ENCODE assay signal across 17 mouse cellular contexts in the genomic region with DNA sequence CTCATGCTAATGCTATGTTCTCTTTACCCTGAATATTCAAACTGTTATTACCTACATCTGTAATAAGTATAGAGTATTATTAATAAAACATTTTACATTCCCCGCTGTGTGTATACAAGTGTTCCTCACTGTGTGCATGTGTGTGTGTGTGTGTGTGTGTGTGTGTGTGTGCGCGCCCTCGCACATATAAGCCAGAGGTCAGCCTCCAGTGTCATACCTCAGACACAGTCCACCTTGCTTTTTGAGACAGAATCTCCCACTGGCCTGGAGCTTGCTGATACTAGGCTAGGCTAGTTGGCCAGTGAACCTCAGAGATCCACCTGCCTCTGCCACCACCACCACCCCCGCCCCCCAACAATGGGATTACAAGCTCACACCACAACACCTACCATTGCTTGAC. TPM values are rescaled to one million over a fixed set of nuclear protein-coding genes. Genes with fewer than 3 reads are reported as not detected.
DNase-seq lines count a peak whose midpoint lies in the region; ATAC-seq and TF ChIP-seq lines count a peak whose summit lies in the region.
"Had no signal": no experiment of that assay in that cellular context is flagged by ENCODE, and none has a peak within 500 bp of the region (broad histone marks: within the 10 kb centered on the region; RNA-seq: fewer than 3 reads in every experiment).

No protein-coding gene starts in this region.

- intact Hi-C loops in left cerebral cortex, adult 2 months (cut with DNase I), result no loop called here
- intact Hi-C loops in left cerebral cortex, postnatal 14 days (cut with DNase I), result no loop called here

- H3K4me2 ChIP-seq in forebrain, postnatal 0 days (ENCODE audit: low read depth), result no peak overlapping the region
- peak overlapping the region; percentile 35; the same call in 1 of the 2 replicates for H3K4me2 ChIP-seq in neural tube, embryonic 13.5 days
- H3K4me2 ChIP-seq: embryonic facial prominence, embryonic 13.5 days; lung, embryonic 15.5 days had no signal

- no peaks in the 10 kb centered on the region for H3K27me3 ChIP-seq in forebrain, postnatal 0 days (ENCODE audit: insufficient read depth, low read length)
- no peaks in the 10 kb centered on the region for H3K27me3 ChIP-seq in midbrain, embryonic 10.5 days (ENCODE audit: low read depth, poor library complexity, severe bottlenecking)
- H3K27me3 ChIP-seq in neural tube, embryonic 13.5 days, result no peaks in the 10 kb centered on the region
- H3K27me3 ChIP-seq: embryonic facial prominence, embryonic 13.5 days; lung, embryonic 15.5 days; Patski had no signal

- DNase-seq in left cerebral cortex, adult 2 months (ENCODE audit: extremely low spot score in 1 of 2, low spot score in 2 of 2), result no peak
- no peak for DNase-seq in left cerebral cortex, postnatal 14 days (ENCODE audit: low spot score in 2 of 2)
- no peak for DNase-seq in forebrain, postnatal 0 days
- peak; percentile 29 for DNase-seq in midbrain, embryonic 10.5 days (ENCODE audit: low spot score)
- no peak for DNase-seq in right cerebral cortex, adult 18-20 months
- no peak for DNase-seq in thymus, adult 18-20 months
- DNase-seq: cerebellum, postnatal 14 days; gastrocnemius, postnatal 14 days; heart, postnatal 14 days; kidney, adult 11 months; kidney, postnatal 10 days; spleen, adult 18-20 months had no signal

- 84% methylated on average over 5 of the region's 5 CpGs for WGBS in forebrain, postnatal 0 days
- 86% methylated on average over 5 of the region's 5 CpGs for WGBS in midbrain, embryonic 10.5 days
- 85% methylated on average over 5 of the region's 5 CpGs for WGBS in neural tube, embryonic 13.5 days

- H3K9me3 ChIP-seq in forebrain, postnatal 0 days (ENCODE audit: low read length), result no peaks in the 10 kb centered on the region
- no peaks in the 10 kb centered on the region for H3K9me3 ChIP-seq in midbrain, embryonic 10.5 days (replicated peaks)
- H3K9me3 ChIP-seq in neural tube, embryonic 13.5 days, result no peaks in the 10 kb centered on the region
- H3K9me3 ChIP-seq: embryonic facial prominence, embryonic 13.5 days; lung, embryonic 15.5 days had no signal

- H3K9ac ChIP-seq in forebrain, postnatal 0 days, result no peak overlapping the region
- H3K9ac ChIP-seq in neural tube, embryonic 13.5 days, result no peak overlapping the region
- H3K9ac ChIP-seq: embryonic facial prominence, embryonic 13.5 days; lung, embryonic 15.5 days had no signal

- H3K36me3 ChIP-seq in forebrain, postnatal 0 days (ENCODE audit: insufficient read depth), result no peaks in the 10 kb centered on the region
- H3K36me3 ChIP-seq in midbrain, embryonic 10.5 days, result peaks cover 38% of the 10 kb centered on the region
- H3K36me3 ChIP-seq in neural tube, embryonic 13.5 days, result peaks cover 2% of the 10 kb centered on the region; the same call in 1 of the 2 replicates
- H3K36me3 ChIP-seq: embryonic facial prominence, embryonic 13.5 days; lung, embryonic 15.5 days had no signal

- H3K4me3 ChIP-seq in left cerebral cortex, adult 2 months, result no peak overlapping the region
- no peak overlapping the region for H3K4me3 ChIP-seq in forebrain, postnatal 0 days (ENCODE audit: low read depth, low read length)
- H3K4me3 ChIP-seq in midbrain, embryonic 10.5 days, result peak overlapping the region; percentile 41
- no peak overlapping the region for H3K4me3 ChIP-seq in neural tube, embryonic 13.5 days
- H3K4me3 ChIP-seq: embryonic facial prominence, embryonic 13.5 days; lung, embryonic 15.5 days had no signal

- no peak for ATAC-seq in forebrain, postnatal 0 days
- ATAC-seq in neural tube, embryonic 13.5 days (ENCODE audit: low read depth), result no peak
- no peak for ATAC-seq in granulocyte monocyte progenitor cell, adult 5-6 weeks (replicated peaks; ENCODE audit: poor library complexity, severe bottlenecking)
- ATAC-seq: Patski had no signal

- TF ChIP-seq CTCF in left cerebral cortex, adult 2 months (IDR thresholded peaks at IDR 0.05), result no peak
- TF ChIP-seq CTCF in forebrain, postnatal 0 days (IDR thresholded peaks at IDR 0.05; ENCODE audit: low read depth), result no peak

- H3K27ac ChIP-seq in left cerebral cortex, adult 2 months, result 0 out of 2 replicates have a peak overlapping the region, but pooled peaks have one; percentile 36
- H3K27ac ChIP-seq in forebrain, postnatal 0 days (ENCODE audit: low read depth, low read length), result peak overlapping the region; percentile 78; the same call in 1 of the 2 replicates
- H3K27ac ChIP-seq in midbrain, embryonic 10.5 days (replicated peaks), result peak overlapping the region; percentile 87
- peak overlapping the region; percentile 94 for H3K27ac ChIP-seq in neural tube, embryonic 13.5 days (replicated peaks)
- H3K27ac ChIP-seq: embryonic facial prominence, embryonic 13.5 days; lung, embryonic 15.5 days had no signal

- peaks cover 20% of the 10 kb centered on the region for H3K4me1 ChIP-seq in forebrain, postnatal 0 days (ENCODE audit: insufficient read depth)
- H3K4me1 ChIP-seq in midbrain, embryonic 10.5 days, result peaks cover 74% of the 10 kb centered on the region
- H3K4me1 ChIP-seq in neural tube, embryonic 13.5 days (replicated peaks), result peaks cover 56% of the 10 kb centered on the region

RNA-seq across cellular contexts. Expression of a gene that starts 43.3 kb away (rescaled TPM):
- 100 to 1,000 TPM; 232 to 236 TPM for total RNA-seq in left cerebral cortex, adult 2 months (2021)
- 100 to 1,000 TPM; 212 to 222 TPM for total RNA-seq in left cerebral cortex, postnatal 14 days (2021)
- 39.4 and 56.7 TPM in 2 replicates for total RNA-seq in forebrain, postnatal 0 days (2014; rRNA removed)
- 13.2 and 21.2 TPM in 2 replicates for polyA plus RNA-seq in forebrain, postnatal 0 days (2015; fragmentation: Nextera tagmentation; extraction: Ambion mirVana)
- polyA plus RNA-seq in midbrain, embryonic 10.5 days (2016; fragmentation: Nextera tagmentation; extraction: Ambion mirVana), result 30.9 and 44.7 TPM in 2 replicates
- 29.2 and 30.8 TPM in 2 replicates for polyA plus RNA-seq in neural tube, embryonic 13.5 days (2015; fragmentation: Nextera tagmentation; extraction: Ambion mirVana)
- 3.4 and 4.0 TPM in 2 replicates for total RNA-seq in granulocyte monocyte progenitor cell, adult 5-6 weeks (2014; fragmentation: Nextera tagmentation)
- total RNA-seq in granulocyte monocyte progenitor cell, adult 5-6 weeks (2017), result 0.88 and 1.8 TPM in 2 replicates

Comparison
In these comparisons a context has a peak if more than half of its experiments do, and no peak if none do; other contexts are left out.
1. H3K27ac ChIP-seq: peak in every context shown above with its lines; median percentile 94 in neural tube, embryonic 13.5 days; 87 in midbrain, embryonic 10.5 days; 78 in forebrain, postnatal 0 days; 36 in left cerebral cortex, adult 2 months.